Mouse (Mus musculus): ENCODE measurements around the gene Ip6k2.

The Ip6k2 gene

DNA sequence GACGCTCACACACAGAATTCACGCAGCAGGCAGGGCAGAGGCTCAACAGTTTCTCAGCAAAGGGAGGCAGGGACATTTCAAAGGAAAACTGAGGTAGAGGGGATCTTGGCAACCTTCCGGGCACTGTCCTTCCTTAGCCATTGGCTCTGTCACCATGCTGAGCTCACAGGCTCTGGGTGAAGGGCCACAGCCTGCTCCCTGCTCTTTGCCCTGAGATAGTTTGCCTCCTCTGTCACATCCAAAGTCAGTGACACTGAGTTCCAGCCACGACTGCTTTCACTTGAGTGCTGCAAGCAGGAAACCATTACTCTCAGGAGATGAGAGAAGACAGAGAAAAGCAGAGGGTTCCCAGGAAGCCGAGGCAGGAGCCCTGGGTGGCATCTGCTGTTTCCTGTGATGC, 36.5 kb downstream of the Ip6k2 start:
- DNase-seq (ENCODE audit: inconsistent ontology term), result no peak

DNA sequence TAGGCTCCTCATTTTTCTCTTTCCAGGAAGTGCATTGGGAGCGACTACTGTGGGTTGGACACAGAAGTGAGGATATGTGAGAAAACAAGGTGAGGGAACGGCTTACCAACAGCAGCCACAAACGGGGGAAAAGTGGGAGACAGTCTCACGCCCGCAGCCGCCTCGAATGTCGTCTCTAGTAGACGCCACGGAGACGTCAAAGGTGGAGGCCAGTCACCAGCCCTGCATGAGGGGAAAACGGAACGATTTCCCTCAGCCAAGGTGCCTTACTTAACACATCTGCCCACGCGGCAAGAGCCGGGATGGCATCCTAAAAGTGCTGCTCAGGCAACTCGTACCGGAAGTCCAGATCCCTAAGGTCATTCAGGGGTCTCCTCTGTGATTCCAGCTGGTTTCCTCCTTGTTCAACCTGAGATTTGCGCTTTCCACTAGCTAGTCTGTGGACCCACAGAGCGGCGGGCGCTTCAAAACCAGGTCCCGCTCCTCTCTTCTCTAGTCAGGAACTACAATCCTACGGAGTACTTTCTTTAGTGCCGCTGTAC, 40.6 kb downstream of the Ip6k2 start:
- no peak for DNase-seq (ENCODE audit: inconsistent ontology term)

DNA sequence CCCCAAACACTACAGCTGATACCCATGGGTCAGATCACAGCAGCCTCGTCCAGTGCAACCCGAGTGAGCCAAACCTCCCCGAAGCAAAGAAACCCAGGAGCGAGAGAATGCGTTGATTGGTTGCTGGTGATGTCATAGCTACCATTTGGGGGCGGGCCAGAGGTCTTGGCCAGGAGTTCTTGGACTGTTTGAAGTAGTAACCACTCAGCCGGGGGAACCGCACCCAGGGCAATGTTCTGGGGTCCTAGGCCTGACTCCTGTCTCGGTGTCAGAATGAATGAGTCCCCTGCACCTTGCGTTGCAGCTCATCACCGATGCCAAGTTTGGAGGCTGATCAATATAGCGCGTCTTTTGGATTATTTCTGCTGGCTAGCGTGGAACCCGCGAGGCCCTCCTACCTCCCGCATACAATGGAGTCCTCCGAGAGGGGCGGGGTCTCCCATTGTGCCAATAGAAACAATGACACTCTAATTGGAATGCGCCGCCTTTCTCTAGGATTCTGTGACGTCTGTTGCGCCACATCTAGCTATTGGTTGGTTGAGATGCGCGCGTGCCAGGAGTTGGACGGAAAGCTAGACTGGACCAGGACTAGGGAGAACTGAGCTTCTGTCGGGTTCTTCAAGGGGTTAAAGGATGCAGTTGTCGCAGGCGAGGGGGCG, 41.3 kb downstream of the Ip6k2 start:
- peak; percentile 20 for DNase-seq (ENCODE audit: inconsistent ontology term)

DNA sequence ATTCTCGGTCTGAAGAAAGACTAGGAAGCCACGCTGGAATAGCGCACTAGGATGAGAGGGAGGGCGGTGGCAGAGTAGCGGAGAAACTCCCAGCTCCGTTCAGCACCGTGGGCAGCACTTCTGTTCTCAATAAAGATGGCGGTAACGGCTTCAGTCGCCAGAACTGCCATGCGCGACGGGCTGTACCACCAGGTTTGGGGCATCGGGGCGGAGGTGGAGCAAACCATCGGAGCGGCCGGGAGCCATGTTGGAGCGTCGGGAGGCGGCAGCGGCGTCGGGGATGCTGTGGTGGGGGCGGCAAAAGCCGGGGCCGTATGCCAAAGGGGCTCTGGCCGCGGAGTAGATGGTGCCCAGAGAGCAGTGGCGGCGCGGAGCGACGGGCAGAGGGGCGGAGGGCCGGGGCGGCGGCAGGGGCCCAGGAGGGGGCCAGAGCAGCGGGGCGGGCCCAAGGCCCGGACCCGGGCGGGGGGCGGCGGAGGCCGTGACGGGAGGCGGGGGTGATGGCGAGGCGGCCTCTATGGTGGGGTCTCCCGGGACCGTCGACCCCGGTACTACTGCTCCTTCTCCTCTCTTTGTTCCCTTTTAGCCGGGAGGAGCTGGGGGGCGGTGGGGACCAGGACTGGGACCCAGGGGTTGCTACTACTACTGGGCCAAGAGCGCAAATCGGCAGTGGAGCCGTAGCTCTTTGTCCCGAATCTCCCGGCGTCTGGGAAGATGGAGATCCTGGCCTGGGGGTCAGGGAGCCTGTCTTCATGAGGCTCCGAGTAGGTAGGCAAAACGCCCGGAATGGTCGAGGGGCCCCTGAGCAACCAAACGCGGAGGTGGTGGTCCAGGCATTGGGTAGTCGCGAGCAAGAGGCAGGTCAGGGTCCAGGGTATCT, 42.5 kb downstream of the Ip6k2 start, which contains the start of gene Celsr3:
Celsr3 (plus strand) TSS at position 501 of the 880 bp plus-strand sequence.
- peak; percentile 88 for DNase-seq (ENCODE audit: inconsistent ontology term)

DNA sequence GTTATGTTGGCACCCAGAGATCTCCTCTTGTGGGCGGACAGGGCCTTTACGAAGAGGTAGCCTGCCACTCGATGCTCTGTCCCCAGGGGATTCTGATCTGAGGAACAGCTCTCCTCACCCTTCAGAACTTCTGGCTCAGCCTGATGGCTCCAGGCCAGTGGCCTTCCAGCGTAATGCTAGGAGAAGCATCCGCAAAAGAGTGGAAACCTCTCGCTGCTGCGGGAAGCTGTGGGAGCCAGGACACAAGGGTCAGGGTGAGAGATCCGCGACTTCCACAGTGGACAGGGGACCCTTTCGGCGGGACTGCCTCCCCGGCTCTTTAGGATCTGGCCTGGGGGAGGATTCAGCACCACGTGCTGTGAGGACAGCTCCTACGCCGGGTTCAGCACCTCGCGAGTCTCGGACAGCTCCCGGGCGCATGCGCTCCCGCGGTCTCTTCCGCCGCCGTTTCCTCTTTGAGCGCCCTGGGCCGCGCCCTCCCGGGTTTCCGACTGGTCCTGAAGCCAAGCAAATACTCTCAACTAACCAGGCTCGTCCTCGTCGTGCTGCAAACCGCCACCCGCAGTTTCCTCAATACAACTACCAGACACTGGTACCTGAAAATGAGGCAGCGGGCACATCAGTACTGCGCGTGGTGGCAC, 43.2 kb downstream of the Ip6k2 start:
- DNase-seq (ENCODE audit: inconsistent ontology term), result peak; percentile 80

DNA sequence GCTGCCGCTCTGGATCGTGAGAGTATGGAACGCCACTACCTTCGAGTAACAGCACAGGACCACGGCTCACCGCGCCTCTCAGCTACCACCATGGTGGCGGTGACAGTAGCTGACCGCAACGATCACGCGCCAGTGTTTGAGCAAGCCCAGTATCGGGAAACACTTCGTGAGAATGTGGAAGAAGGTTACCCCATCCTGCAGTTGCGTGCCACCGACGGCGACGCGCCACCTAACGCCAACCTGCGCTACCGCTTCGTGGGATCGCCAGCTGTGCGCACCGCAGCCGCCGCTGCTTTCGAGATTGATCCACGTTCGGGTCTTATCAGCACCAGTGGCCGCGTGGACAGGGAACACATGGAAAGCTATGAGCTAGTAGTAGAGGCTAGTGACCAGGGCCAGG, 43.9 kb downstream of the Ip6k2 start:
- no peak for DNase-seq (ENCODE audit: inconsistent ontology term)

DNA sequence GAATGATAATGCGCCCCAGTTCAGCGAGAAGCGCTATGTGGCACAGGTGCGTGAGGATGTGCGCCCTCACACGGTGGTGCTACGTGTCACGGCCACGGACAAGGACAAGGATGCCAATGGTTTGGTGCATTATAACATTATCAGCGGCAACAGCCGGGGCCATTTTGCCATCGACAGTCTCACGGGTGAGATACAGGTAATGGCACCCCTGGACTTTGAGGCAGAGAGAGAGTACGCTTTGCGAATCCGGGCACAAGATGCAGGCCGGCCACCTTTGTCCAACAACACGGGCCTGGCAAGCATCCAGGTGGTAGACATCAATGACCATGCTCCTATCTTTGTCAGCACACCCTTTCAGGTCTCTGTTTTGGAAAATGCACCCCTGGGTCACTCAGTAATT, 44.3 kb downstream of the Ip6k2 start:
- no peak for DNase-seq (ENCODE audit: inconsistent ontology term)

DNA sequence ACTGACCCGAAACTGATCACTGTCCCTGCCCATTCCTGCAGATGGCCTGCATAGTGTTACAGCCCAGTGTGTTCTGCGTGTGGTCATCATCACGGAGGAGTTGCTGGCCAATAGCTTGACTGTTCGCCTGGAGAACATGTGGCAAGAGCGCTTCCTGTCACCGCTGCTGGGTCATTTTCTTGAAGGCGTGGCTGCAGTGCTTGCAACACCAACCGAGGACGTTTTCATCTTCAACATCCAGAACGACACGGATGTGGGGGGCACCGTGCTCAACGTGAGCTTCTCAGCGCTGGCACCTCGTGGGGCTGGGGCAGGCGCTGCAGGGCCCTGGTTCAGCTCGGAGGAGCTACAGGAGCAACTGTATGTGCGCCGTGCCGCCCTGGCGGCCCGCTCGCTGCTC, 48.0 kb downstream of the Ip6k2 start:
- no peak for DNase-seq (ENCODE audit: inconsistent ontology term)

DNA sequence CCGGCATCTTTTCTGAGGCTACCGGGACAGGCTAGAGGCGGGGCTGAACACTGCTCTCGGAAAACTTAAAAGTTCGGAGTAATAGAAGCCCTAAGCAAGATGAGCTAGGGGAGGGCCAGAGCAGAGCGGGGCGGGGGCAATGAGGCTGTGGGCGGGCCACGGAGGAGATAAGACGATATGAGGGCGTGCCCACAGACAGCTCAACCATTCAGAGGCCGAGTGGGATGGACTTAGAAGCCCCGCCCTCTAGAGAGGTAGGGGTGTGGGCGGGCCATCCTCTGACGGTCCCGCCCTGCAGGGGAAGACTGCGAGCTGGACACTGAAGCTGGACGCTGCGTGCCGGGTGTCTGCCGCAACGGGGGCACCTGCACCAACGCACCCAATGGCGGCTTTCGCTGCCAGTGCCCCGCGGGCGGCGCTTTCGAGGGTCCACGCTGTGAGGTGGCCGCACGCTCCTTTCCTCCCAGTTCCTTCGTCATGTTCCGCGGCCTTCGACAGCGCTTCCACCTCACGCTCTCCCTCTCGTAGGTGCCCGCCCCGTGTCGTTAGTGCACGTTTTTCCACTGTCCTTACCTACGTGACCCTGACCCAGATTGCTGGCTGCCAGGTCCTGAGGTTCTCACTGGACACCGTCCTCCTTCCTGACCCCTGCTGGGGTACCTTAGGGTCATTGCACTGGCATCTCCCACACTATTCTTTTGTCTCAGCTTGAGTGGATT, 49.0 kb downstream of the Ip6k2 start:
- peak; percentile 97 for DNase-seq (ENCODE audit: inconsistent ontology term)

DNA sequence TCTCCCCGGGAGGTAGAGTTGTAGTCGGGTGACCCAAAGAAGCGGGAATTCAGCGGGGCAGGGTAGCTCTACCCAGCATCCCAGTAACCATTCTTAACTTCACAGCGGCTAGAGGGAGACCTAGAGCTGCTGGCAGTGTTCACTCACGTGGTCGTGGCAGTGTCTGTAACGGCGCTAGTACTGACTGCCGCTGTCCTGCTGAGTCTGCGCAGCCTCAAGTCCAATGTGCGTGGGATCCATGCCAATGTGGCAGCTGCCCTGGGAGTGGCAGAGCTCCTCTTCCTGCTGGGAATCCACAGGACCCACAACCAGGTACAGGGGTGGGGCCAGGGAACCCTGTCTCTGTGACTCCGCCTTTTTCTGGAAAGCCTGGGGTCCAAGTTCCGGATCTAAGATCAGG, 59.4 kb downstream of the Ip6k2 start:
- peak; percentile 25 for DNase-seq (ENCODE audit: inconsistent ontology term)

DNA sequence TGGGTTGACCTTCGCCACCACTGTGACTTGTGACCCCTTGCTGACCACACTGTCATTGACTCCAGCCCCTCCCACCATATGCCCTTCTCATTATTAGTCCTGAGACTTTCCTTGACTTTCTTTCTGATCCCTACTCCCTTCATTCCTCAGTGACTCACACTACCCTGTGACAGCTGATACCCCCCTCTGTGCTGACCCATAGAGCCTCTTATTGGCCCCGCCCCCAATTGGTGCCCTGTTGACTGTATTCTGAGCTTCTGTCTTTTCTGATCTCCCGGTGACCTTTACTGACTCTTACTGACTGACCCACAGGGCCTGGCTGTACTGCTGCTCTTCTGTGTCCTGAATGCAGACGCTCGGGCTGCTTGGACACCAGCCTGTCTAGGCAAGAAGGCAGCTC, 61.8 kb downstream of the Ip6k2 start:
- no peak for DNase-seq (ENCODE audit: inconsistent ontology term)

DNA sequence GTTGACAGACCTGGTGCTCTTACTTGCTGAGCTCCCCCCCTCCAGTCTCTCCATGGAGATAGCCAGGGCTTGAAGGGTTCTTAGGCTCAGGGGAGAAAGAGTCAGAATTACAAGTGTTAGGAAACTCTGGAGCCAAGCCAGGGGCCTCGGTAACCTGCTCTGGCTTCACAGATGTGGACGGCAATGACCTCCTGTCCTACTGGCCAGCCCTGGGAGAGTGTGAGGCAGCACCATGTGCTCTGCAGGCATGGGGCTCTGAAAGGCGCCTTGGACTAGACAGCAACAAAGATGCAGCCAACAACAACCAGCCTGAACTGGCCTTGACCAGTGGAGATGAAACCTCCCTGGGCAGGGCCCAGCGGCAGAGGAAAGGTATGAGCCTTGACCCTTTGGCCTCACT, 63.8 kb downstream of the Ip6k2 start:
- no peak for DNase-seq (ENCODE audit: inconsistent ontology term)

DNA sequence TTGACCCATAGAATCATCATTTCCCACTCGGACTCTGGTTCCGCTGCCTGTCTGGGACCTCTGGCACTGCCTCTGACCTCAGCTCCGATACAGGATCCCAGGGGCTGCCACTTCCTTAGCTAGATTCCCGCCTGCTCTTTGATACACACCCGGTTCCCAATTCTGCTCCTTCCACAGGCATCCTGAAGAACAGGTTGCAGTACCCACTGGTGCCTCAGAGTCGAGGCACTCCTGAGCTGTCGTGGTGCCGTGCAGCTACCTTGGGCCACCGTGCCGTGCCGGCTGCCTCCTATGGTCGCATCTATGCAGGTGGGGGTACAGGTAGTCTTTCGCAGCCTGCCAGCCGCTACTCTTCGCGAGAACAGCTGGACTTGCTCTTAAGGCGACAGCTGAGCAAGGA, 64.8 kb downstream of the Ip6k2 start:
- DNase-seq (ENCODE audit: inconsistent ontology term), result no peak

DNA sequence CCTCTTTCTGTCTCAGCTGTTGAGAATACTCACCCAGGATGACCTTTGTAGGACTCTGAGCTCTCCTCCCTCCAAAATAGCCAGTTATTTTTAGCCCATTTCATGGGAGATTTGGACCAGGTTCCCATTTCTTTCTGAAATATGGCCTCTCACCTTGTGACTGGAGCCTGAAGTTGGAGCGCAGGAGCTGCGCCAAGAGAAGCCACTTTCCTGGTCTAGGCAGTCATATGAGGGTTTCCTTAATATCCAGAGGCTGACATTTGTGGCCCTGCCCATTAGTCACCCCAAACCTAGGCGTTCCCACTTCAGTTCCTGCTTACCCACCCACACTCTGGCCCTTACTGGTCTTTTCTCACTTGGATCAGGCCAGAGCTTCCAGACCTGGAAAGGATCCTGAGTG, 69.4 kb downstream of the Ip6k2 start, which contains the start of gene Slc26a6:
Slc26a6 (plus strand) TSS at position 308 of the 400 bp plus-strand sequence.
- DNase-seq (ENCODE audit: inconsistent ontology term), result no peak

DNA sequence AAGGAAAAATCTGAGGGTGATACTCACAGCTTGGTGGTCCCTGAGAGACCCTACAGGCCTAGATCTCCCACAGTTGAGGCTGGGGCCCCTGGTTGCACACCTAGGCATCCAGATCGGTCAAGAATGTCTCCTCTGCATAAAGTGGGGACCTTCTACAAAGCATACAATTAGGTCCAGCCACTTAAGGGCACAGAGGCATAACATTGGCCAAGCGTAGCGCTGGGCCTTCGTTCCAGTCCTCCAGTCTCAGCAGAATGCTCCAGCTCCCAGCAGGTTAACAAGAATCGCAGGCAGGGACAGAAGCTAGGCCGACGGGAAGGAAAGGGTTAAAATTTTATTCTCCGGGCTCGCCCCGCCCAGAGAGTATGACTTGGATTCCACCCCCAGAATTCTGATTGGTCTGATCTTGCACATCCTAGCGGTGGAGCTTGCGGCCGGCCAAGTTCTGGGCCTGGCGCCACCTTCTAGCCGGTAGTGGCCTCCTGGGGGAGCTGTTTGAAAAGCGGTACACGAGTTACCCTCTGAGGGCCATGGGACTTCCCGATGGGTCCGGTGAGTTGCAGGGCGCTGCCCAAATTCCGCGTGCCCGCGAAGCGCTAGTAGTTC, 70.1 kb downstream of the Ip6k2 start:
- DNase-seq (ENCODE audit: inconsistent ontology term), result peak; percentile 96

DNA sequence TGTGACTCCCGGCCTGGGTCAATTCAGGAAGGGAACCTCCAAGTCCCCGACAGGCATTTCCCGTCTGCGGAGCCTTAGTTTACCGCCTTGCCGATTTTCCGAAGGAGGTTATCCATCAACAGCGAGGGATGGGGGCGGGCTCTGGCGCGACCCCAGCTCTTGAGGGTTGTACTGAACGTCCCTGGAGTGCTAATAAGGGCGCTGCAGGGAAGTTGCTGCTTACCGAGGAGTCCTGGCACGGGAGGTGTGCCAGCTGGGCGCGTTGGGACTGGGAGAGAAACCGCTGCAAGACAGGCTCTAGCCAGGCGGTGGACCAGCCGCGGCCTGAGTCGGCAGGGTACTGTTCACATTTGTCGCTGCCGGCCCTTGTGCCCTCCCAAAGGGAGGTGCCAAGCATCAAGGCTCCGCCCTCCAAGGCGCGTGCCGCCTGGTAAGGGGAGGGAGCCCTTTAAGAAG, 70.7 kb downstream of the Ip6k2 start:
- peak; percentile 91 for DNase-seq (ENCODE audit: inconsistent ontology term)

DNA sequence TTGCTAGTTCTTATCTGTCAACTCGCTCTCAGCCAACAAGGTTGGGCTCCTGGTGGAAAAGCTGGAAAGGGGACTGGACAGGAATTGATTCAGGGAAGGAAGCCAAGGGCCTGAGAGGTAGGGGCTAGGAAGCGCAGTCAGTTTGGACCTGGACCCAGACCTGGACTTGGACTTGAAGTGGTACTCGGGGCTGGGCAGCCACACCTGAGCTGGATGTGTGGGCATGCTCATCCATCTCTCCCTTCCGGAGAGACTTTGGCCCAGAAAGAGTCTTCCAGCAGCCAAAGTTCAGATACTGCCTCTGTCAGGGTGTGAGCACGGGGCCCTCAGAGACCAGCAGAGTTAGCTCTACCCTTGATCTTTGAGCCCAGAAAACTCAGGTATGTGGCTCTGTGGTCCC, 71.7 kb downstream of the Ip6k2 start:
- DNase-seq (ENCODE audit: inconsistent ontology term), result no peak
